Mouse (Mus musculus) thymus, postnatal 14 days (tissue): Measurements from ENCODE around the gene Disp3.

ENCODE experiments used
- DNase-seq: peaks from one replicate; pipeline ENCODE4 v3.0.0; 2021

The Disp3 gene

DNA sequence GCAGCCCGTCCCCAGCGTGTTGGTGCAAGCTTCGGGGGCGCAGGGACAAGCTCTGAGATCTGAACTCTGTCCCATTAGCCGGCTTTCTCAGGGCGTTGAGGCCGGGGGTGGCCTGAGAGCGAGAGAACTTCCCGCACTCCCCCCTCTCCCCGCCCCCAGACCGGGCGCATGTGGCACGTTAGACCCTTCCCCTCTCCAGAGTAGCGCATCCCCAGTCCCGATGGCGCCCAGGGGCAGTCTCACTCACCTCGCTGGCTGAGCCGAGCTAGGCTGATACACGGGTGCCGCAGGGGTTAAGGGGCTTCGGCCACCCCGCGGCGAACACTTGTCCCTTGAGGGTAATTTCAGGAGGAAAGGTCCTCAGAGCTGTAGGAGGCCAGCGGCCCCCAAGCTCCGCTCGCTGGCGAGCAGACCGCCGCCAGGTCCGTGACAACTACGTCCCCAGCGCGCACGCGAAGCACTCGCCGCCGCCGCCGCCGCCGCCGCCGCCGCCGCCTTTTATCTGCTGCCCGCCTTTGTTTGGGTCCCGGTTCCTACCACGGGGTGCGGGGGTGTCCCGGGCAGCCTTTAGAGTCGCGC is at the start of gene Disp3:
TSS of gene Disp3 (minus strand) at position 490 of the 579 bp plus-strand sequence.
- no peak for DNase-seq

DNA sequence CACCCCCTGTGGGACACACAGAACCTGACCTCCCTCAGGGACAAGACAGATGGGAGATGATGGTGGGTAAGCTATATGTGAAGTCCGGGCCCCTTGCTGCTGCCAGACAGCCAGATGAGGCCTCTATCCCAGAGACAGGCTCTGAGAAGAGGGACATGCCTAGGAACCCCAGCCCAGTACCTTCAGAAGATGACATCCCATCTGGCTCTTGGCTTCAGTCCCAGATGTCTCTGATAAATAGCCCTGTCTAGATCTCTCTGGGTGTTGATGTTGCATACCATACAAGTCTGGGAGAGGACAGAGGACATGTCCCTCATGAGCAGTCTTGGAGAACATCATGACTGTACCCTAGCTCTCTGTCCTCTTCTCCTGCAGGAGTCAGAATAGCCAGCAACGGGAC is 42.5 kb upstream of the Disp3 start:
- DNase-seq: no peak

- DNase-seq: no peak
These were observed 41.7 kb upstream of the Disp3 start for GRCm38 (mm10) chr4:148329431-148329830.

DNA sequence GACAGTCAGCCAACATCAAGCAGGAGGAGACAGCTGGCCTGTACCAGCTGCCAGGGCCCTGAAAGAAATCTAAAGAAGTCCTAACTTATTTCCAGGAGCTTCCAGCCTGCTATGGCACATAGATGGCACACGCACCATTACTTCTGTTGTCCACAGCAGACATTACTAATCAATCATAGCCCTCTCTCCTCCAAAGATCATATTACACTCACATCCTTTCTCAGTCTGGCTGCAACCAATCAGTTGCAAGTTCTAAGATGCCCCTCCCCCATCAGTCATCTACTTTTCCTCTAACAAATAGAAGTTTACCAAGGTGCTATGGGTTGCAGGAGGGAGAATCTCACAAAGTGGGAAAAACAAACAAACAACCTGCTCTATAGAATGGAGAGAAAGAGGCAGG is 40.5 kb upstream of the Disp3 start:
- no peak for DNase-seq

DNA sequence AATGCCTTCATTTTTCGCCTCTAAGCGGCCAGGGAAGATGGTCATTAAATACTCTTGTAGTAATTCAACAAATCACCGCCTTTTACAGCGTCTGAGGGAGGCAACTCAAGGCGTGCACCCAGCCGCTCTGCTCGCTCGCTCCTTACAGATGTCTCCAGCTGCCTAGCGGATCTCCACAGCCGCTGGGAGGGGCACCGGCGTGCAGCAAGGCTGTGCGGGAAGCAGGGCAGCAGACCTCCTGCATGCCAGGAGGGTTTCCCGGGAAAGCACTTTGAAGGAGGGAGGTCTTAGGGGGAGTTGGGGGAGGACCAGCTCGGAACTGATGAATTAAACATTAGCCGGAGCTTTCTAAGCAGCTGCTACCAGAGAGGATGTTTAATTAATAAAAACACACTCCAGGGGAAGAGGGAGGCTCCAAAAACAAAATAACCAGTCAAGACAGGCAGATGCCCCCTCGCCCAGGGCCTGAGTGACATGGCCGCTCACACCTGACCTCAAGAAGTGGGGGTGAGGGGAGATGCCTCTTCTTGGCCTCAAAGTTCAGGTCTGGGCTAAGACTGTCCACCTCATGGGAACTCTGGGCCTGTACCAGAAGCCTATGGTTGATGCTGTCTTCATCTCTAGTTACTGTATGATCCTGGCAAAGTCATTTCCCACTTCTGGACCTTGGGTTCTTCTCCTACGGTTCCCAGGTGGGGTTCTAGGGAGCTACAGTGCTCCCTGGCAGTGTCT is 39.7 kb upstream of the Disp3 start:
- DNase-seq: no peak

DNA sequence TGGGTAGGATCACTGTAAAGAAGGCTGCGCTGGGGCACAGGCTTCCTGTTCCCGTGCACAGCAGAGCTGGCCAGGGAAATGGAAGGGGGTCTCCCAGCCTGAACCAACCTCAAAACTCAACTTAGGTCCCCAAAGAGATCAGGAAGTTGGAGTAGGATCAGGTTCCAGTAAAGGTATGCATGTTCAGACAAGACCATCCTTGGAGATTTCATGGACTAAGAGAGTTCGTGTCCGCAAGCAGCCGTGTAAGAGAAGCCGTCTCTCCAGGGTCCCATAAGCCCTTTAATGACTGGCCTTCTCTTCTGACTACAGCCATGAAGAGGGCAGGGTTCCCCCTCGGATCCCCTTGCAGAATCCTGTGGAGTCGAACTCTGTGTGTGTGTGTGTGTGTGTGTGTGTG is 39.0 kb upstream of the Disp3 start:
- DNase-seq: no peak

DNA sequence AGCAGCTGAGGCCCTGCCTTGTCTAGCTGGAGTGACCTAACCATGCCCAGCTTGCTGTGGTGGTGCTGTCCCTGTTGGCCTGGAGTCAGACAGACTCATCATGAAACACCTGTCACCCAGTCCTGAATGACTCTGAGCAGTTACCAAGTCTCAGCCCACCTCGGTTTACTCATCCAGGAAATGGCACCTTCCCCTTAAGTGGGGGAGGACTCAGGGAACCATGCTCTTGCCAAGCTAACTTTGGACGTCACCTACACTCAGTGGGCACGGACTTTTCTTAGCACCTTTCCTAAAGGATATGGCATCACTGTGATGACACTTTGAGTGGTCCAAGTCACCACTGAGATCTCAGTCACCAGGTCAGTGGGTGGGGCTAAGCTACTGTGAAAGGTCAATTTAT is 38.2 kb upstream of the Disp3 start:
- no peak for DNase-seq

DNA sequence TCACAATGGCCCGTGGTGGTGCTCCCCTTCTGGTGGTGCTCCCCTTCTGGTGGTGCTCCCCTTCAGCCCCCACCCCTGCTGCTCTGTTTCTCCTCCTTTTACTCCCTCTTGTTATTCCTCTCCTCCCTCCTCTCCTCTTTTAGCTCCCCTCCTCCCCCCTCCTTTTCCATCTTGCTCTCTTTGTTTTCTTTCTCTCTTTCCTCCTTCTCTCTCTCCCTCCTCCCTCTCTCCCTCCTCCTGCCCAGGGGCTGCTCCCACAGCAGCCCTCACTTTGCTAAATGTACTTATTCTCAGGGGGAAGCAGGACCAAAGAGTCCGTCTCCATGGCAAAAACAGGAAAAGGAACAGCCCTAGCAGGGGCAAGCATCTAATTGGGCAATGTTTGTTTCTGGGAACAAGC is 37.3 kb upstream of the Disp3 start:
- DNase-seq: no peak

GRCm38 (mm10) chr4:148322152-148322551 is 34.4 kb upstream of the Disp3 start:
- no peak for DNase-seq

DNA sequence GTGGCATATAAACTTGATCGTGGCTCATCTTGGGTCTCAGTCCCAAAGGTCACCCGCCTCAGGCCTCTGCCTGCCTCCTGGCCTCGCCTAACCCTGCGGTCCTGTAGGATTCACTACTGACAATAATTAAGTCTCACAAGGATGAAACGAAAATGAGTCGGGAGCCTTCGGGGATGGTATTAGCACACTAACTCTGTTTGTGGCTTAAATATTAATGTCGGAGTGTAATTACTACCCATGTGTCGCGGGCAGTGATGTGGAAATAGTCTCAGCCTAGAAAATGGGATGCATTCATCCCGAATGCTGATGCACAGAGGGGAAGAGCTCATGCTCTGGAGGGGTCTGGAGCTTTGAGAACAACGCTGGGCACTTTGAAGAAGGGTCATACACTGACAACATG is 31.6 kb upstream of the Disp3 start:
- no peak for DNase-seq

DNA sequence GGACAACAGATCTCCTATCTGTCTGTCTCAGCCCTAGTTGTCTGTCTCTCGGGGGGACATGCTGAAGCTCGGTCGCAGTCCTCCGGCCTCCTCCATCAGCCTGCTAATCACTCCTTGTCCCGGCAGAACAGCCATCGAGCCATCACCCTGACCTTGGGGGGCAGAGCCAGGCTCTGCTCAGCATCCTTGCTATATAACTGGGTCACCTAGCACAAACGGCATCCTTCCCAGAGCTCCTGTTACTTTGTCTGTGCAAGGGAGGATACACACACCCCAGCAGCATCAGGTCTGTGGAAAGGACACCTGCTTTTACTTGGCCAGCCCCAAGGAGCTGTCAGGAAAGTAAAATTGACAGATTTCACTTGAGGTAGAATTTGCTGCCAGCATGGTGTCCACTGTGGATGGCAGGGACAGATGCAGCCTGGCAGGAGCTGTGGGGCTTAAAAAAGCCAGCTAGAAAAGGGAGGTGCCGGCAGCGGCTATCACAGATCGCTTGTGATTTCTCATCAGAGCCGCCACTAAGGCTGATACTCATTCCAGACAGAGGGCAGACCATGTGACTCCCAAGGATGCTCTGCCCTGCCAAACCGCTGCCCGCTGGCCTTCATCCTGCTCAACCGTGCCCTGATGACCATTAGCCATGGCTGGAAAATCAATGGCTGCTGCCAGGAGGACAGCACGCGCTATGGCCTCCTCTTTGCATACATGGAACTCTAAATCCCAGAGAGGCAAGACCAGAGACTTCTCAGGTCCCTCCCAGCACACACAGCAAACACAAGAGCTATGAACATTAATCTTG is 27.8 kb upstream of the Disp3 start:
- DNase-seq: no peak

DNA sequence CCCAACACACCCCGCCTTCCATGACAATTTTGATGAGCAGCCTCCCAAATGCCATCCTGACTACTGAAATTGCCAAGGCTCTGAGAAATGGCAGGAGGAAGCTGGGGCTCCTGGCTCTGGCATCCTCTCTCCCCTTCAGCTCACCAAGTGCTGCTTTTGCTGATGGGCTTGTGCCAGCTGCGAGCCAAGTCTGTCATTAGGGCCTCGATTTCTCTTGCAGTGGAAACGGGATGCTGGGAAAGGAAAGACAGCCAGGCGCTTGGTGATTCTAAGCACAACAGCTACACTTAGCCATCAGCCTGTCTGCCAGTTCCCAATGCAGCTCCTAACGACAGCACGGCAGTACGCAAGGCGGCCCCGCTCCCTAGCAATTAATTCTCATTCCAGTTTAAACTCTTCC is 26.6 kb upstream of the Disp3 start:
- DNase-seq: no peak

DNA sequence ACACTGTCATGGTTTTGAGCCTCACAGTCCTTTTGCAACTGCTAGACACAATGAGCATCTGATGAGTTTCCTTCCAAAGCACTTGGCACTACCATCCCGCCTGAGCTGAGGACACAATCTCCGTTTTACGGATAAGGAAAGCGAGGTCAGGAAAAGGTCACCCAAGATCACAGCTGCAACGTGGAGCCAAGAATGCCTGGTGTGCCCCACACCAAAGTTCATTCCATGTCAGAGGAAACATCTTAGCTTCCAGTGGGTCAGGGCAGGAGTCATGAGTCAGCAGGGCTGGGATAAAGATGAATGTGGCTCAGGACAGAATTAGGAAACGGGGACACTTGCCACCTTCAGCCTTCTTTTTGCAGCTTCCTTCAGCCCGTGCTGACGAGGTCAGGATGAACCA is 25.8 kb upstream of the Disp3 start:
- no peak for DNase-seq

GRCm38 (mm10) chr4:148312296-148313116 is 24.7 kb upstream of the Disp3 start:
- DNase-seq: no peak

DNA sequence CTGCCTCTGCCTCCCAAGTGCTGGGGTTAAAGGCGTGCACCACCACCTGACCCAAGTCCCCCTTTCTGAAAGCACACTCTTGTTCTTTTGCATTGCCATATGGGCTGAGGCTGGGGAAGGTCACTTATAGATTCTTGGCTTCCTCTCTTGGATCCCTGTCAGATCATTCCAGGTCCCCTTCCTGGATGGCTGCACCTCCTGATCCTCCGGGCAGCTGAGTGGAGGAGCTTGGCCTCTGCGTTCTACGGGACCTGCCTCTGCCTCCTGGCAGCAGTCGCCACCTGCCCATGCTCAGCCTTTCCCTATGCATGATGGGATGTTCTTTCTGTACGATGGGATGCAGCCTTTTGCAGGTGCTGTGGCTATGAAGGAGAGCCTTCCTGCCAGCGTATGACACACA is 23.1 kb upstream of the Disp3 start:
- no peak for DNase-seq

- DNase-seq: no peak
These were observed 22.4 kb upstream of the Disp3 start for GRCm38 (mm10) chr4:148310126-148310525.

DNA sequence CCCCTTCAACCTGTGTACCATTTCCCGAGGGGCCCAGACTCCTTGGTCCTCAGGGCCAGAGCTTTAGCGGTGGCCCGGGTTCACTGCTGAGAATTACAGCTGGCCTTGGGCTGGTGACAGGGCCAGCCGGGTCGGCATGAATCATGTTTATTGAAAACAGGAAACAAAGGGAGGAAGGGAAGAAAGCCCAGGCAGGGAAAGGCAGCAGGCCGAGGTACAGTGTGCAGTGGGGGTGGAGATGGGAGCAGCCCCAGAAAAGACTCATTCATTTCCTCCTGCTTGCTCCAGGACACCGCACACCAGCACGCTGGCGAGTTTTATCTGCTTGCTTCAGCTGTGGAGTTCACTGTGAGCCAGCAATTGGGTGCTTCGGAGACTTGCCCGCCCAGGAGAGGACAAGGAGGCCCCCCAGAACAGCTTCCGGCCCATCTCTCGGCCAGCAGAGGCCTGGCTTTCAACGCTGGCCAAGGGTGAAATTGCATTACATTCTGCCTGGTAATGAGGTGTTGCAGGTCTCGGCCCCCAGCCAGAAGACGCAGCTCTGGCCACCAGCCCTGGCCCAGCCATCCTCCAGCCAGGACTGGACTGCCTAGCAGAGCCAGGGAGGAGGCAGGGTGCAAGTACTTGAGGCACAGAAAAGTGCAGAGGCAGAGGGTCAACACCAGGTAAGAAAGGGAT is 18.8 kb upstream of the Disp3 start:
- no peak for DNase-seq

DNA sequence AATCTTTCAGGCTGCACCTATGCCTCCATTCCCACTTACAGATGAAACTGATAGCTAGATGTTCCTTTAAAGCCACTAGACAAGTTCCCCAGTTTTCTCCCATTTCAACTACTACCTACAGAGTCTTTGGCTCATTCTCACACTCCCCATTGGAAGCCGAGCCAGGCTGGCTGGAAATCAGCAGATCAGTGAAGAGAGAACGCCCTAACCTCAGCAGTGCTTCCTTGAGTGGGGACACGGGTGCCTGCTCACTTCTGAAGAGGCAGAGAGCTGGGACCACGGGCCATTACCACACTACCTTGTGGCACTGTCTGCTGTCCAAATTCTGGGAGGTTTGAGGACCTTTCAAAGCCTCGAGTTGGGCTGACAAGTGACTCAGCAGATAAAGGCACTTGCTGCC is 11.0 kb upstream of the Disp3 start:
- DNase-seq: no peak

DNA sequence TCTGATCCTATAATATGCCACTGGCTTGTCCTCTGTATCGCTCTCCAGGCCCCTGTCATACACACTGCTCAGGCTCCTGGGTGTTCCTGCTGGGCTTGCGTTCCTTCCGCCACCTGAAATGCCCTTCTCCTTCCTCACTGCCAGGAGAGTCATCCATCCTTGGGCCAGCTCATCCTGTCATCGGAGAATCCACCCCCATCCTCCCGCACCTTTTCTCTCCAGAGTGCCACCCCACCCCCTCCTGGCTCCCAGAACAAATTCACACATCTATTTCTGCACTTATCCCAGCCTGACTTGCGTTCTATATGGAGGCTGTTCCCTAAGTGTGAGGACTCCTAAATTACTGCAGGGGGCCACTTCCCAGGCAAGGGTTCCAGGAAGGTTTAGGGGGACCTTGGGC is 9.9 kb upstream of the Disp3 start:
- no peak for DNase-seq

DNA sequence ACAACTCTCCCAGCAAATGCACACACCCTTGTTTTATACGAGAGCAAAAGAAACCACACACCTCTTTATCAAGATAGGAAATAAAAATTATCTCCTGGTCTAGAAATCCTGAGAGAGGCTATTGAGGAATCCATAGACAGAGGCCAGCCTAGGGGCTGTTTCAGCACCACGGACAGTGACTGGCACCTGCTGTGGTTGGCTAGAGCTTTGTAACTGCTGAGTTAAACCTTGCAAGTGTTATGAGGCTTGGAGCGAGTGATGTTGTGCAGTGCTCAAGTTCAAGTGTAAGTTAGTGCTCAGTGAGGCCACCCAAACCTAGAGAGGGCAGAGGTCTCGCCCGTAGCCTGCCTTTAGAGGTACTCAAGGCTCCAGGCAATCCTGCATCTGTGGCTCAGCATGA is 5.6 kb upstream of the Disp3 start:
- peak; percentile 17 for DNase-seq

DNA sequence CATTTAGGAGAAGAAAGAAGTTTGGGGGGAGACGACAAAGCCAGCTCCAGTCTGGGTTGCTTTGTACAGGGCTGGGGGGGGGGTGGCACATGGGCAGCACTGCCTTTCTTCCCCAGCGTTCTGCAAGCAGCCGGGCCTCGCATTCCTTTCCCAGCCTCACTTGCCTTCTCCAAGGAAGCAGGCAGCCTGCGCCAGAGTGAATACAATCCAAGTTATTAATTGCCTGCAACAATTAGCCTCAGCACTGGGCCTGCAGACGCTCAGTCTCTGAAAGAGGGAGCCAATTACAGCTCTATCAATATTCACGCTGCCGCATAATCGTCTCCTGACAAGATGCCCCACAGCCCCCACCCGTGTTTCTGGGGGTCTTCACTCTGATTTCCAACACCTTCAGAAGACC is 4.1 kb upstream of the Disp3 start:
- no peak for DNase-seq

DNA sequence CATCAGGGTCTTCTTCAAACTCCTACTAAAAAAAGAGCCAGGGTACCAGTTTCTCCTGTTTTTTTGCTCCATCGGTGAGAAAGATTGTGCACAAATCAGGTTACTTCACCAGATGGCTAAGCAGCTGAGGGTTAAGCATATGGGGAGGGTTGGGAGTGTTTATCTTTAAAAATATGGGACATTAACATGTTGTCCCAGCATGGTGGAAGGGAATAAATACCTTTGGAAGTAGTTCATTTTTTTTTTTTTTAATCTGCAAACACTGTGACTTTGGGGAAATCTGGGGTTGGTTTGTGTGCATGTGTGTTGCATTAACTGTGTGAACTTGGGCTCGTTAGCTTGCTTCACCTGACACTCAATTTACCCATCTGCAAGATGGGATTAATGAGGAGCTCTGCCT is 3.3 kb upstream of the Disp3 start:
- no peak for DNase-seq

DNA sequence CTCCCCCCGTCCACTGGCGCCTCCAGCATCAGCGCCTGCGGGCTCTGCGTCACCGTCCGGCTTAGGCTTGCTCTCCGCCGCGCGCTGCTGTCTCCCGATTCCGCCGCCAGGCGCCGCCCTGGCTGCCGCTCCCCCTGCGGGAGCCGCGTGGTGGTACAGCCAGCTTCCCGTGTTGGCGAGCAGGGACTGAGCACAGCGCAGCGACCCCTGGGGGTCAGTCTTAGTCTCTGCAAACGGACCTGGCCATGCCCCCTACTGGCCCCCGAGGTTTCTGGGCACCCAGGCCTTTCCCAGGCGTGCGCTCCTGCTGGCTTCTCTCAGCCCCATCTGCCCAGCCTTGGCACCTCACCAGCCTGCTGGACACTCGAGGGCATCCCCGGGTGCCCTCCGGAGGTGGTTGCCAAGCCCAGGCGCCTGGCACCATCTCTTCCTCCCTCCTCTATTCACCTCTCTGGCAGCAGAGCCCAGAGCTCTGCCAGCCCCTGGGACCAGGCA is 337 bp upstream of the Disp3 start:
- DNase-seq: peak; percentile 64
